Mouse (Mus musculus) urinary bladder, postnatal 4 days (tissue): ENCODE data around the gene Gm13697.

Experiments
- DNase-seq, 2 experiments: peaks; one replicate each; pipeline ENCODE4 v3.0.0; 2021 to 2022; ENCODE audit warnings: low spot score in 2 of 2

Gm13697 gene

DNA sequence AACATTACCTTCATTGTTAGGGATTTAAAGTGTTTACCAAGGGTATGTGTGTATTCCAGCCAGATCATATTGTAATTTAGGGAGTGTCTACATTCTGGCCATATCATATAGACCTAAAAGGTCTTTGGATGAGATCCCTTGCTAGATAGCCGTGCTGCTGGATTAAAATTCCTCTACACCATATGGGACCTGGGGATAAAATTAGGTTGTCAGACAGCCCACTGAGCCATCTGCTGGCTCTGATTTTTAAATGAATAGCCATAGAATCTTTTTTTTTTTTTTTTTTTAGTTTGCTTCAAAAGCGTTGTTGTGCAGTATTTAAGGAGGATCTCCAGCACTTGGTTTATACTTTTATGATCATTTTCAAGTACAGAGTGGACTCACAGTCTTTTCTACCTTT lies 48.0 kb downstream of the Gm13697 start:
- DNase-seq: no peak

DNA sequence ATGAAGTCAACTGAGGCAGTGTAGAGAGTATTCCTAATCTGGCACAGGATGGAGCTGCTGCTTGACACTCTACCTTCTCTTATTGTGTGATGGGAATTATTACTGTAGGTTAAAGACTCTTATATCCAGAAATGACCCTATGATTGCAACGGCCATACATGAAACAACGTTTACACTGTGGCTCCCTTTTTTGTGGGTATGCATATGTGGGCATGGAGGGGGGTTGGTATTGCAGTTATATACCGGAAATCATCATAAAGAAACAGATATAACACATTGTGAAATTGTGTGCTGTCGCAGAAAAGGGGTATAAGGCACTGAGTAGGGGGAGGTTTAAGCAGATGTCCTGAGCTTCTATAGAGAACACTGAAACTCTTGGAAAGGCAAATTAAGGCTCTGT lies 51.5 kb downstream of the Gm13697 start:
- no peak for DNase-seq
